Mouse (Mus musculus) urinary bladder, postnatal 14 days (tissue): Measurements from ENCODE around the gene Fam20b.

Experiments
- DNase-seq: peaks from one replicate; pipeline ENCODE4 v3.0.0; 2021; ENCODE audit warnings: low spot score

Fam20b gene

DNA sequence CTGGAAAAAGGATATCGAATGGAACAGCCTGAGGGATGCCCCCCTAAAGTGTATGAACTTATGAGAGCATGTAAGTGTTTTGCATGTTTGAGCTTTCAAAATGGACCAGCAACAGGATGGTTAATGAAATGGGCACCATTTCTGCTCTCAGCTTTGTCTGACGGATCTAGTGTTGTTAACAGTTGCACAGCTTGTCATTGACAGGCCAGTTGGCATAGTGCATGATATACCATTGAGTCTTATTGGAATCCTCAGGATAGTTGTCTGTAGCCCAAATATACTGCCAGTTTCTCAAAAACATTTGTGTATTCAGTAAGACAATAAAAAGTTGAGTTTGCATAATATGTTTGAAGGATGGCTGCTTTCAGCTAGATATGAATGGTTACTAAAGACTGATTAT lies 83.7 kb downstream of the Fam20b start:
- DNase-seq: no peak

DNA sequence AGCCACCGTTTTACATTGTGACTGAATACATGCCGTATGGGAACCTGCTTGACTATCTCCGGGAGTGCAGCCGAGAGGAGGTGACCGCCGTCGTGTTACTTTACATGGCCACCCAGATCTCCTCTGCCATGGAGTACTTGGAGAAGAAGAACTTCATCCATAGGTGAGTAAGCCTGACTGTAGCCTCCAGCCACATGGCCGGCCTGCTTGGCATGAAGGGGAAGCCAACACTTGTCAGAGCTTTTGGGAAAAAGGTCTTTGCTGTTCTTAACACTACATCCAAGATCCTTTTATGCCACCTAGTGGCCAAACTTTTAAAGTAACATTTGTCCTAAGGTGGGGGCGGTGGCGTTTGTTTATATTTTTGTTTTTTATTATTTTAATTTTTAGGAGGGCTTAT lies 85.8 kb downstream of the Fam20b start:
- DNase-seq: no peak

DNA sequence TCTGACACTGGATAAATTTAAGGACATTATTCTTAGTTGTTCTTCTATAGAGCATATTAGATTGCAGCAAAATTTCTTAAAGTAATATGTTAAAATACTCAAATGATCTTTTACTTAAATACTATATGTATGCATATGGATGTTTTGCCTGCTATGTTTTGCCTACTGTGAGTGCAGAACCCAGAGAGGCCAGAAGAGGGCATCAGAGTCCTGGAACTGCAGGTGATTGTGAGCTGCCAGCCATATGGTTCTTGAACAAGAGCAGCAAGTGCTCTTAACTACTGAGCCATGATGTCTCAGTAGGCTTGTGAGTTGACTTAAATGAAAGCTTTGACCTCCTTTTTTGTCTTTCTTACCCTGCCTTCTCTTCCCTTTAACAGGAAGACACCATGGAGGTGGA lies 87.9 kb downstream of the Fam20b start:
- no peak for DNase-seq

DNA sequence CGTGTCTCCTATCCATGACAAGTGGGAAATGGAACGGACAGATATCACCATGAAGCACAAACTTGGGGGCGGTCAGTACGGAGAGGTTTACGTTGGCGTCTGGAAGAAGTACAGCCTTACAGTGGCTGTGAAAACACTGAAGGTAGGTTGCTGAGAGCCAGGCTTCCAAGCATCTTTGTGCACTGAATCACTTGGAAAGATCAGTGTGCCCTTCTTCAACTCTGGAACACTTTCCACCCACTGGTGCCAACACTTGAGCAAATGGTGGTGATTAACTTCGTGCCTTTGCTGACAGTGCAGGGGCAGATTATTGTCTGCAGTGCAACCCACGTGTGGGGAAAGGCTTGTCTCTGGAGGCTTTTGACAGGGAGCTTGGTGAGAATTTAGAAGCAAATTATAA lies 88.9 kb downstream of the Fam20b start:
- no peak for DNase-seq
